Mouse (Mus musculus) midbrain, embryonic 13.5 days (tissue): ENCODE data around the gene Lyz2. TPM values are rescaled to one million over a fixed set of nuclear protein-coding genes. Genes with fewer than 3 reads are reported as not detected.
"Not testable (repeated sequence)": the region's sequence is repeated elsewhere in the genome, so short reads cannot be mapped to it uniquely, and the experiment has no call there.

ENCODE experiments used
- ATAC-seq: fragments of 200-750 bp; cut with Nextera tagmentation; 2 replicates; pipeline ENCODE4 v1.8.0; 2017; ENCODE audit warnings: mild to moderate bottlenecking, moderate TSS enrichment, moderate library complexity
- H3K27ac ChIP-seq: fragments of 300-500 bp; sonication (generic); 2 replicates; pipeline ENCODE4 v1.5.1; 2015; ENCODE audit warnings: inconsistent platforms, mild to moderate bottlenecking, moderate library complexity
- H3K27me3 ChIP-seq: fragments of 300-500 bp; sonication (generic); 2 replicates; pipeline ENCODE4 v1.6.1; 2015; ENCODE audit warnings: mild to moderate bottlenecking, inconsistent platforms
- H3K36me3 ChIP-seq: fragments of 300-500 bp; sonication (generic); 2 replicates; pipeline ENCODE4 v1.6.1; 2015; ENCODE audit warnings: mild to moderate bottlenecking, inconsistent platforms
- H3K4me1 ChIP-seq: fragments of 300-500 bp; sonication (generic); replicated peaks from 2 replicates; pipeline ENCODE4 v1.6.1; 2015; ENCODE audit warnings: inconsistent platforms
- H3K4me2 ChIP-seq: fragments of 300-500 bp; sonication (generic); replicated peaks from 2 replicates; pipeline ENCODE4 v1.6.1; 2015; ENCODE audit warnings: moderate library complexity, mild to moderate bottlenecking, inconsistent platforms
- H3K4me3 ChIP-seq: fragments of 300-500 bp; sonication (generic); replicated peaks from 2 replicates; pipeline ENCODE4 v1.5.1; 2015; ENCODE audit warnings: mild to moderate bottlenecking, inconsistent platforms
- H3K9ac ChIP-seq: fragments of 300-500 bp; sonication (generic); replicated peaks from 2 replicates; pipeline ENCODE4 v1.6.1; 2015; ENCODE audit warnings: mild to moderate bottlenecking, inconsistent platforms
- H3K9me3 ChIP-seq: fragments of 300-500 bp; sonication (generic); 2 replicates; pipeline ENCODE4 v1.6.1; 2016; ENCODE audit warnings: mild to moderate bottlenecking, inconsistent platforms
- WGBS: fragments of 180-500 bp; shearing (Covaris S2); methylation state at CpG from one replicate; pipeline ENCODE4 v1.1.7; 2015; 5-methylcytosine and 5-hydroxymethylcytosine counted together
- polyA plus RNA-seq: library from polyadenylated mRNA; unstranded; fragments of >200 nt; fragmentation: Nextera tagmentation; extraction: Ambion mirVana; gene quantifications from 2 replicates; pipeline ENCODE4 v1.2.1, GENCODE M21; 2015

The Lyz2 gene
- polyA plus RNA-seq, 1 experiment from 2014 or later: 19.0 TPM

- Histone ChIP-seq H3K27me3 (no peaks in the 10 kb centered on the region), H3K36me3 (no peaks in the 10 kb centered on the region), H3K9ac (no peak within 1 kb of the TSS), H3K9me3 (no peaks in the 10 kb centered on the region), H3K27ac (no peak within 1 kb of the TSS), H3K4me2 (no peak within 1 kb of the TSS), H3K4me3 (no peak within 1 kb of the TSS), H3K4me1 (no peaks in the 10 kb centered on the region)
- ATAC-seq: no peak
- WGBS: 75% methylated on average over 5 of the region's 5 CpGs
Measured at GRCm38 (mm10) chr10:117292671-117293070, 10.6 kb upstream of the Lyz2 start, which contains the start of gene Lyz1. TSS of gene Lyz1 (minus strand) at chr10:117292868.

DNA sequence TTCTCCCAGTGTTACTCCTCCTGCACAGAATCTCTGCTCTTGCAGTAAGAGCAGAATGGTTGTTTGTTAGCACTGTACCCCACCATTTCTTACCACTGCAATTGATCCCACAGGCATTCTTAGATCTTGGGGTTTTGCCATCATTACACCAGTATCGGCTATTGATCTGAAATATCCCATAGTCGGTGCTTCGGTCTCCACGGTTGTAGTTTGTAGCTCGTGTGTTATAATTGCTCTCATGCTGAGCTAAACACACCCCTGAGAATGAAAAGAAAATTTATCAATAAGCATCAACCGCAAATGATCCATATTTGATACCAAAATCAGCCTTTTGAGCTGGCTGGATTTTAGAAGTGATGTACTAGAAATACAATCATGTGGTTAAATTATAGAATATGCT, 8.8 kb upstream of the Lyz2 start:
- H3K27ac ChIP-seq, H3K4me3 ChIP-seq, H3K27me3 ChIP-seq, ATAC-seq, H3K4me2 ChIP-seq, H3K36me3 ChIP-seq, H3K4me1 ChIP-seq, H3K9ac ChIP-seq, H3K9me3 ChIP-seq: not testable (repeated sequence)
- 95% methylated on average over 6 of the region's 6 CpGs for WGBS

GRCm38 (mm10) chr10:117290046-117290870, 8.1 kb upstream of the Lyz2 start:
- Histone ChIP-seq H3K4me2 (no peak overlapping the region), H3K4me3 (no peak overlapping the region), H3K27ac (no peak overlapping the region), H3K36me3 (no peaks in the 10 kb centered on the region), H3K9ac (no peak overlapping the region), H3K27me3 (no peaks in the 10 kb centered on the region), H3K9me3 (no peaks in the 10 kb centered on the region), H3K4me1 (no peaks in the 10 kb centered on the region)
- 53% methylated on average over 6 of the region's 6 CpGs for WGBS
- no peak for ATAC-seq

GRCm38 (mm10) chr10:117289034-117289505, 6.9 kb upstream of the Lyz2 start:
- H3K4me3 ChIP-seq, H3K9me3 ChIP-seq, H3K4me1 ChIP-seq, H3K27me3 ChIP-seq, H3K27ac ChIP-seq, H3K4me2 ChIP-seq, H3K9ac ChIP-seq, H3K36me3 ChIP-seq, ATAC-seq: not testable (repeated sequence)
- WGBS: 77% methylated on average over 5 of the region's 5 CpGs

DNA sequence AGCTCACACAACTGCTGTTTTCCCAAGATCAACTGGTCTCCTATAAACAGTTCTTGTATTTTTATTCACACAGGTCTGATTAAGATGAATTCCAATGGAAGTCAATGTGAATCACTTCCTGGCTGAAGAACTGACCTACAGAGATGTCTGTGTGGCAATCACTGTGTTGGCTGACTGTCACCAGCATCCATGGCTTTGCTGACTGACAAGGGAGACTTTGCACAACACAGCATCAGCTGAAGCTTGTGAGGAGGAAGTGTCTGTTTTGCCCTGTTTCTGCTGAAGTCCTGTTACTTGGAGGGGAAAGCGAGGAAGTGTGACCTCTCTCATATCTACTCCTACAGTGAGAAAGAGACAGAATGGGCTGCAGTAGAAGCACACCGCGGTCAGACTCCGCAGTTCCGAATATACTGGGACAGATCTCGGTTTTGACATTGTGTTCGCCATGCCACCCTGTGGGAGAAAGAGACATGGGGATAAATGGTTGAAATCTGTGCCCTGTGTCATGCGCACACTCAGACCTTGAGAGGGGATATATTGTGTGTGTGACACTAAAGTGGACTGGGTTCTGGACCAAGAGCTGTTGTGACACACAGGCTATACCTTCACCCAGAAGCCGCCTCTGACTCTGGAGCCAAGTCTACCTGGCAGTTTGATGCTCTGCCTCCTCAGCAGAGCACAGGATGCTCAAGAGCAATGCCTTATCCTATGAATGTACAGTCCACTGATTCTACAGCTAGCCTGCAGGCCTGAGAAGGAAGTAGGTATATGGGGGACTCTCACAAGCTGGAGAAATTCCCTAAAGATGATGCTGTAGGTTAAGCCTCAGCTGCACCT, 6.3 kb upstream of the Lyz2 start:
- no peak for ATAC-seq
- no peak overlapping the region for H3K4me2 ChIP-seq
- no peaks in the 10 kb centered on the region for H3K4me1 ChIP-seq
- H3K9ac ChIP-seq: no peak overlapping the region
- no peaks in the 10 kb centered on the region for H3K9me3 ChIP-seq
- no peaks in the 10 kb centered on the region for H3K27me3 ChIP-seq
- no peaks in the 10 kb centered on the region for H3K36me3 ChIP-seq
- H3K4me3 ChIP-seq: no peak overlapping the region
- 92% methylated on average over 9 of the region's 9 CpGs for WGBS
- H3K27ac ChIP-seq: no peak overlapping the region

GRCm38 (mm10) chr10:117287226-117287850, 5.2 kb upstream of the Lyz2 start:
- Histone ChIP-seq H3K27me3 (no peaks in the 10 kb centered on the region), H3K4me1 (no peaks in the 10 kb centered on the region), H3K36me3 (no peaks in the 10 kb centered on the region), H3K4me3 (no peak overlapping the region), H3K9me3 (no peaks in the 10 kb centered on the region), H3K27ac (no peak overlapping the region), H3K9ac (no peak overlapping the region), H3K4me2 (no peak overlapping the region)
- 90% methylated on average over 3 of the region's 3 CpGs for WGBS
- ATAC-seq: no peak

- Histone ChIP-seq H3K27ac (no peak overlapping the region), H3K27me3 (no peaks in the 10 kb centered on the region), H3K4me3 (no peak overlapping the region), H3K4me1 (no peaks in the 10 kb centered on the region), H3K36me3 (no peaks in the 10 kb centered on the region), H3K4me2 (no peak overlapping the region), H3K9ac (no peak overlapping the region), H3K9me3 (no peaks in the 10 kb centered on the region)
- WGBS: 92% methylated on average over 6 of the region's 6 CpGs
- ATAC-seq: no peak
Measured at GRCm38 (mm10) chr10:117286366-117286970, 4.3 kb upstream of the Lyz2 start.

GRCm38 (mm10) chr10:117285584-117285983, 3.5 kb upstream of the Lyz2 start:
- WGBS: 86% methylated on average over 4 of the region's 7 CpGs
- not testable (repeated sequence) for H3K36me3 ChIP-seq, H3K27ac ChIP-seq, H3K27me3 ChIP-seq, ATAC-seq, H3K4me3 ChIP-seq, H3K4me1 ChIP-seq, H3K4me2 ChIP-seq, H3K9me3 ChIP-seq, H3K9ac ChIP-seq

GRCm38 (mm10) chr10:117284578-117285520, 2.7 kb upstream of the Lyz2 start:
- Histone ChIP-seq H3K4me2 (no peak overlapping the region), H3K36me3 (no peaks in the 10 kb centered on the region), H3K27me3 (no peaks in the 10 kb centered on the region), H3K27ac (no peak overlapping the region), H3K4me1 (no peaks in the 10 kb centered on the region), H3K9ac (no peak overlapping the region), H3K4me3 (no peak overlapping the region), H3K9me3 (no peaks in the 10 kb centered on the region)
- ATAC-seq: no peak
- WGBS: 87% methylated on average over 10 of the region's 10 CpGs

GRCm38 (mm10) chr10:117283871-117284577, 1.9 kb upstream of the Lyz2 start:
- Histone ChIP-seq H3K27me3 (no peaks in the 10 kb centered on the region), H3K36me3 (no peaks in the 10 kb centered on the region), H3K9me3 (no peaks in the 10 kb centered on the region), H3K4me1 (no peaks in the 10 kb centered on the region), H3K4me2 (no peak overlapping the region), H3K9ac (no peak overlapping the region), H3K27ac (no peak overlapping the region), H3K4me3 (no peak overlapping the region)
- WGBS: 79% methylated on average over 7 of the region's 7 CpGs
- ATAC-seq: no peak
